Mouse (Mus musculus): Measurements from ENCODE around the gene Usp10.

GRCm38 (mm10) chr8:119933681-119934080 lies 23.5 kb downstream of the Usp10 start:
- TF ChIP-seq EP300 (IDR thresholded peaks at IDR 0.05; ENCODE audit: low read depth): no peak
- TF ChIP-seq CTCF (IDR thresholded peaks at IDR 0.05; ENCODE audit: low read depth): no peak
